Comparison of ENCODE assay signal across 26 mouse cellular contexts in genomic region chr11:44356171-44356570, GRCm38 (mm10). TPM values are rescaled to one million over a fixed set of nuclear protein-coding genes. Genes with fewer than 3 reads are reported as not detected.
"Had no signal": no experiment of that assay in that cellular context is flagged by ENCODE, and none has a peak within 500 bp of the region (broad histone marks: within the 10 kb centered on the region; RNA-seq: fewer than 3 reads in every experiment).

No protein-coding gene starts in this region.

- DNase-seq: lung, adult 18-20 months; lung, embryonic 14.5 days; lung, postnatal 10 days; lung, postnatal 4 days; midbrain, embryonic 14.5 days; retina, postnatal 1 day; right cerebral cortex, adult 18-20 months; right cerebral cortex, postnatal 25 days; right cerebral cortex, postnatal 4 days; spleen, adult 18-20 months; thymus, adult 2 months; thymus, postnatal 25 days had no signal

- H3K27me3 ChIP-seq: midbrain, embryonic 12.5 days; neural tube, embryonic 13.5 days; neural tube, embryonic 15.5 days; stomach, embryonic 15.5 days had no signal

- H3K4me3 ChIP-seq: midbrain, embryonic 10.5 days; midbrain, embryonic 12.5 days; myocyte; neural tube, embryonic 13.5 days; neural tube, embryonic 15.5 days; stomach, embryonic 15.5 days had no signal

- H3K36me3 ChIP-seq: midbrain, embryonic 10.5 days; midbrain, embryonic 12.5 days; neural tube, embryonic 13.5 days; neural tube, embryonic 15.5 days; stomach, embryonic 15.5 days had no signal

- H3K9me3 ChIP-seq: midbrain, embryonic 10.5 days; midbrain, embryonic 12.5 days; neural tube, embryonic 13.5 days; neural tube, embryonic 15.5 days; stomach, embryonic 15.5 days had no signal

- H3K4me1 ChIP-seq: midbrain, embryonic 10.5 days; midbrain, embryonic 12.5 days; neural tube, embryonic 13.5 days; neural tube, embryonic 15.5 days; stomach, embryonic 15.5 days had no signal

- H3K4me2 ChIP-seq: lung, embryonic 14.5 days; midbrain, embryonic 12.5 days; neural tube, embryonic 13.5 days; neural tube, embryonic 15.5 days; stomach, embryonic 15.5 days had no signal

- ATAC-seq: midbrain, embryonic 16.5 days had no signal

- H3K9ac ChIP-seq: lung, embryonic 14.5 days; midbrain, embryonic 12.5 days; neural tube, embryonic 13.5 days; neural tube, embryonic 15.5 days; stomach, embryonic 15.5 days had no signal

- H3K27ac ChIP-seq: midbrain, embryonic 10.5 days; midbrain, embryonic 12.5 days; neural tube, embryonic 13.5 days; neural tube, embryonic 15.5 days; stomach, embryonic 15.5 days; stomach, postnatal 0 days had no signal

RNA-seq across cellular contexts. Expression of gene Il12b, which starts 43.7 kb away (rescaled TPM):
- total RNA-seq: megakaryocyte-erythroid progenitor cell, adult 5-6 weeks had no signal
- polyA plus RNA-seq: liver, embryonic 16.5 days; lung, embryonic 14.5 days; lung, embryonic 16.5 days; midbrain, embryonic 10.5 days; midbrain, embryonic 12.5 days; midbrain, embryonic 16.5 days; myocyte; neural tube, embryonic 11.5 days; neural tube, embryonic 13.5 days; neural tube, embryonic 15.5 days; small intestine, adult 2 months; stomach, postnatal 0 days; testis, adult 2 months had no signal
